Mouse (Mus musculus): ENCODE results near the gene Rbfox2. TPM values are rescaled to one million over a fixed set of nuclear protein-coding genes. Genes with fewer than 3 reads are reported as not detected.
"Not testable (repeated sequence)": the region's sequence is repeated elsewhere in the genome, so short reads cannot be mapped to it uniquely, and the experiment has no call there.

Rbfox2 gene
- total RNA-seq, 1 experiment from 2014 or later: 0.12 TPM

DNA sequence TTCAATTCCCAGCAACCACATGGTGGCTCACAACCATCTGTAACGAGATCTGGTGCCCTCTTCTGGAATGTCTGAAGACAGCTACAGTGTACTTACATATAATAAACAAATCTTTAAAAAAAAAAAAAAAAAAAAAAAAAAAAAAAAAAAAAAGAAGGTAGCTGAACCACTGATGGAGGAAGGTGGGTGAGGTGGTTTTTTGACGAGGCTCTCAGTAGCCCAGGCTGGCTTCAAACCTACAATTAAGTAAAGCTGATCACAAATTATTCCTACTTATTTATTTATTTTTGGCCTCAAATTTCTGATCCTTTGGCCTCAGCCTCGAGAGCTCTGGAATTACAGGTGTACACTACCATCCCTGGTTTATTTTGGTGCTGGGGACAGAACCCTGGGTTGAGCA lies 28.4 kb upstream of the Rbfox2 start:
- not testable (repeated sequence) for ATAC-seq (ENCODE audit: extremely low read depth, insufficient number of reproducible peaks, low FRiP score, poor library complexity, severe bottlenecking)

DNA sequence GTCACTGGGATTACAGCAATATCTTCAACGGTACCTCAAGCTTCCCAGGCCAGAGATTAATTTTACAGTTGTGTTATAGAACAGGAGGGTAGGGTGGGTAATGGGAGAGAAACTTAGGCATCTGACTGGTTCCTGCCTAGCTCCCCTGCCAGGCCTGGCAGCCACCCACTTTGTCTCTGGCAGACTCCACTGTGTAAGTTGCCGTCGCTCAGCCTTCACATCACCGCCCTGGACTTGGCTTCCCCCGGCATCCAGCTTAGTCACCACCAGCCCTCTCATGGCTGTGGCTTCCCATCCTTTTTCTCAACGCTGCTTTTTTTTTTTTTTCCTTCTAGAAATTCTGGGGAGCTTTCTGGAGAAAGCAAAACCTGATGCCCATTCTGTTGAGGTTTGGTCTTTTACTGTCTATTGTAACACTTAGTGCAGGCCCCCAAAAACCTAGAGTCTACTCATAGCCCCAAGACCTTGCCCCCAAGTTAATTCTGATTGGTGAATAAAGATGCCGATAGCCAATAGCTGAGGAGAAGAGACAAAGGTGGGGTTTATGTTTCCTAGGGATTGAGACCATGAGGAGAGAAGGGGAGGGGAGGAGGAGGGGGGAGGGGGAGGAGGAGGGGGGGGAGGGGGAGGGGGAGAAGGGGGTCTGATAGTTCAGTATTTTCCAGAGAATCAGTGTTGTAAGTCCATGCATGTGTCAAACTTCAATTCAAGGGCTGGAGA lies 25.6 kb upstream of the Rbfox2 start:
- ATAC-seq (ENCODE audit: extremely low read depth, insufficient number of reproducible peaks, low FRiP score, poor library complexity, severe bottlenecking): no peak

DNA sequence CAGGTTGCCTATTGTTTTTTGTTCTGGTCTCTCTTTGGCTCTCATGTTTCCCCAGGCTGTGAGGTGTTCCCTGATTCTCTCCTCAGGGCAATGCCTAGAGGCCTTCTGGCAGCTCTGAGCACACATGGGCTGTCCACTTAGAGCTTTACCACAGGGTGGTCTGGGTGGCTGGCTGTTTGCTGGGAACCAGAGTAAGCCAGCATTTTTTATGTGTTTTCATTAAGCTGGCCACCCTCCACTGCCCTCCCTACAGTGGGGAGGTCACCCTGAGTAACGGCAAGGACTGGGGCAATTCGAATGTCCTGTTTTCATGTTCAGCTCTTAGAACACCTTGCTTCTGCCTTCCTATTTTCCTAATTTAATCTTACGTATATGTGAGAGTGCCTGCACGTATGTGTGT lies 24.6 kb upstream of the Rbfox2 start:
- no peak for ATAC-seq (ENCODE audit: extremely low read depth, insufficient number of reproducible peaks, low FRiP score, poor library complexity, severe bottlenecking)

DNA sequence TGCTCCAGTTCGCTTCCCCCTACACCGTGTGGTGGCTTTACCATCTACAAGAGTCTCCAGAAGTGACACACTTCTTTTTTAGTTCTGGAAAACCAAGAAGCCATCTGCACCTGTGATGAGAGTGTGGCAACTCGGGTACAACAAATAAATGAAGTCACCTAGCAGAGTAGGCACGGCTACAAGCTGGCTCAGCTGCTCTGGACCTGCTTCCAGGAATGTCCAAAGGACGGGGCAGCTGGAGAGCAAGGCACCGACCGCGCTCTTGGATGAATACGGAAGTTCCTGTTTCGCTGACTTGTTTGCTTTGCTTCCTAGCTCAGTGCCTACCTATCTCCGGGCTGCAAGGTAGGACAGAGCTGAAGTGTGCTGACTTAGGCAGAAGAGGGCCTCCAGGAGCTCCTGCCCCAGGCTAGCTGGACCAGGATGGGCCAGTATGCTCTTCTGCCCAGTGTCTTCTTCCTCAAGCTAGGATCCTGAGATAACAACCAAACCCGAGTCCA lies 22.9 kb upstream of the Rbfox2 start:
- no peak for ATAC-seq (ENCODE audit: extremely low read depth, insufficient number of reproducible peaks, low FRiP score, poor library complexity, severe bottlenecking)

DNA sequence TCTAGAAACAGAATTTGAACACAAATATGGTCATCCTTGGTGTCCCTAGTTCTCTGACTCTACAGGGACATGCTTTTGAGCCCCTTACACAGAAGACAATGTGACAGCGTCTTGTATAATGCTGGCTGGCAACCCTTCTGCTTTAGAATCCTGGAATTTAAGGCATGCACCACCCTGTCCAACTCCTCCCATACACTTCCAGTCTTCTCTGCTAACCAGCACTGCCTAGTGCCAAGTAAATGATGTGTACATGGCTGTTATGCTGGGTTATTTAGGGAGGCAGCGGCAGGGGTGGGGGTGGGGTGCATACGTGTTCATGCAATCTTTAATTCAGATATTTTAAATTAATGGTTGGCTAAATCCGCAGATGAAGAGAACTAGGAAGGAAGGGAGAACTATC lies 19.6 kb upstream of the Rbfox2 start:
- no peak for ATAC-seq (ENCODE audit: extremely low read depth, insufficient number of reproducible peaks, low FRiP score, poor library complexity, severe bottlenecking)

DNA sequence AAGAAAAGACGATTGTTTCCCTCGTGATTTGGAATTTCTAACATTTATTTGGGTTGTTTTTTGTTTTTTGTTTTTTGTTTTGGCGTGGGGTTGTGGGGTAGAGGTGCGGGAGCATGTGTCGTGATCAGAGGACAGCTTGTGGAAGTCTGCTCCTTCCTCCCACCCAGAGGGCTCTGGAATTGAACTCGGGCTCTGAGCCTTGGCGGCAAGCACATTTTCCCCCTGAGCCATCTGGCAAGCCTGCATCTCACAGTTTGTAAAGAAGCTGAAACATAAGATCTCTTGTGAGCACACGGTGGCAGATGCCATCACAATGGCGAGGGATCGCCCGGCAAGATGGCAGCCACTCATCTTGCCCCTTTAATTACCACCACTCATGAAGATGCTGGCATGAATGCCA lies 17.6 kb upstream of the Rbfox2 start:
- ATAC-seq (ENCODE audit: extremely low read depth, insufficient number of reproducible peaks, low FRiP score, poor library complexity, severe bottlenecking): no peak

DNA sequence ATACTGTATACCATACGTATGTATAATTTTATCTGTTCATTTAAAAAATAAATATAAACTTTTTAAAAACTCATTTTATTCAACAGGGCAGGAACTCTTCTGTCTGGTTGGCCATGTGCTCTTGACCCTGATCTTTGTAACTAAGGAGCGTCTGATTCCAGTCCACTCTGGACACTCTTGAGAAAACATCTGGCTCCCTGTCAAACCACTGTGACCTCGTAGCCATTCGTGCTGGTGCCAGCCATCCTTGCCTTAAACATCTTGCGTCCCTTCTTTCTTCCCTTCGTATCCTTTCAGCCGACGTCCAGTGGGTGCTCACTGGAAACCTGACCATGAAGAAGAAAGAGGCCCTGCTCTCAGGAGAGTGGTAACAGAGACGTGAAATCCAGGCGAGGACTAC lies 16.4 kb upstream of the Rbfox2 start:
- no peak for ATAC-seq (ENCODE audit: extremely low read depth, insufficient number of reproducible peaks, low FRiP score, poor library complexity, severe bottlenecking)

DNA sequence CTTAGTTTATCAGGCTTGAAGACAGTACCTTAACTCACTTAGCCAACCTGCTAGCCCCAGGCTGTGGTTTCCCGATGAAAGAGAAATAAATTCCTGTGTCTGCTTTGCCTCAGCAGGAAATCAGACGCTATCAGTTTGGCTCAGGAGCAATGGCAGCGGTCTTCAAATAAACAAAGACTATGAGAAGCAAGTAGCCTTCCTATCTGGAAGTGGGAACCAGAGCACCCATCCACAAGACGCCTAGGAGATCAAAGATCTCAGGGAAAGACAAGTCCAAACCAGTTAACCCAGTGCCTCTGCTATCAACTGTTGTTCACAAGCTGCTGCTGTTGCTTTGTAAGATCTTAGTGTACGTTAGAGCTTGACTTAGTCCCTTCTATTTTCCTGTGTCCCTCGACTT lies 6.9 kb upstream of the Rbfox2 start:
- no peak for ATAC-seq (ENCODE audit: extremely low read depth, insufficient number of reproducible peaks, low FRiP score, poor library complexity, severe bottlenecking)

DNA sequence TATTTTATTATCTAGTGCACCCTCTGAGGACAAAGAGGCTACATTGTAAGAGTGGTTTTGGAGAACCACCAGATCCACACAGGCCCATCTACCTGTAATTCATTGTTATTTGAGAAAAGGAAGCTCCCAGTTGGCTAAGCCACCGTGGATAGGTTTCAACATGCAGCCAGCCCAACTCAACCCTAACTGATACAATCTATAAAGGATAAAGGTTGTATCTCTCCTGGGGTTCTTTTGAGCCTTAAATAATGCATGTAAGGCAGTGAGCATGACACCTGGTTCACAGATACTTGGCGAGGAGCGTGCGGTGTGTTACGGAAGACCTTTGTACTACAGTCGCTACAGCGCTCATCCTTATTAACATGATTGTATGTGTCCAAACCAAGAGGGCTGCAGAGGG lies 6.0 kb upstream of the Rbfox2 start:
- ATAC-seq (ENCODE audit: extremely low read depth, insufficient number of reproducible peaks, low FRiP score, poor library complexity, severe bottlenecking): no peak

DNA sequence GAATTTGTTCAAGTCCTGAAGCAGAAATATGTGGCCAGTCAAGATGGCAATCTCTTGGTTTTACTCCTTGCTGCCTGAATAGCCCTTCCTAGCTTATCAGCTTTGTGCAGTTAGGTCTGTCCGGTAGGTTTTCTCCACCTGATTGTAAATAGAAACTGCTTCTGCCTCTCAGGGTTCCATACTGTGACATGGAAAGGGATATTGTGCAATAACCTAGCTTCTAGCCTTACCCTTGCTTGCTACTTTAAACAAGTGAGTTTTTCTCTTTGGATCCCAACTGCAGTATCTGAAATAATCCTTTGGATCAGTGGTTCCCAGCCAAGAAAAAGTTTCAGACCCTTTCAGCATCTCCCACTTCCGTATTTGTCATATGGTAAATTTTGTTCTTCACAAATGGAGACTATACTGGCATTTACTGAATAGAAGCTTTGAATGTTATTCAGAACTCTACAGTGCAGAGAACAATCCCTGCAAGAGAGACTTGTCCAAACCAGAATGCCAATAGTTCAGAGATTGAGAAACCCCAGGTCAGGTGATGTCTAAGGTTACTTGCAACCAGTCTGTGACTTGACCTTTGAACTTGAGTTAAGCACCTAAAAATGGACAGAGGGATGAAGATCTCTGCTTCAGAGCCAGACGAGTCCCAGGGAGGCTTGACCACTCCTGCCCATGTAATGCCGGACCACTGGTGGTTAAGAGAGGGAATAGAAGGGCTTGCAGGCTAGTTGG lies 1.1 kb upstream of the Rbfox2 start:
- ATAC-seq (ENCODE audit: extremely low read depth, insufficient number of reproducible peaks, low FRiP score, poor library complexity, severe bottlenecking): no peak

DNA sequence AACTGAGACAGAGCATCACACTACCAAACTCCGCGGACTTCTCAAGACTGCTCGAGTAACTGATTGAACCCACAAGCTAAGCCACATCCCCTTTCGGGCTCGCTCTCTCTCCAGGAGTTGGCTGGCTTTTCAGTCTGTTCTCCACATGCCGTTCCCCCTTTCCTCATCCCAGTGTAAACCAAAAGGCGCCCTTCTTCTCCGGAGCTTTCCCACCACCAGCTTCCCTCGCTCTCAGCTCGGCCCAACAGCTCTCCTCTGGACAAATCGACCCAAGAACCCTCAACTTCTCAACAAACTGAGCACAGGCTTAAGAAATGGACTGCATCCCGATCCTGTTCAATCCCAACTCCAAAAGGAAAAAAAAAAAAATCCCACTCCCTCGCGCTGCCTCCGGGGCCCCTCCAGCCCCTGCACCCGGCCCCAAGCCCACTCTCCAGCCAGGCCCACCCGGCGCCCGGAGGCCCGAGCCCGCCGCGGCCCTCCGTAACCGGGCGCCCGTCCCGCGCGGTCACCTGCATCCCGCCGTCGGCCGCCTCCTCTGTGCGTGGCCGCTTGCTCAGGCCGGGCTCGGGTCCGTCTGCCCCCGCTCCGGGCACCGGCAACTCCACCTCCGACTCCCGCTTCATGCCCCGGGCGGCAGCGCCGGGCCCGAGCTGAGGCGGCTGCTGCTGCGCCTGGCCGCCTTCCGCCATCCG lies 805 bp downstream of the Rbfox2 start:
- ATAC-seq (ENCODE audit: extremely low read depth, insufficient number of reproducible peaks, low FRiP score, poor library complexity, severe bottlenecking): no peak

DNA sequence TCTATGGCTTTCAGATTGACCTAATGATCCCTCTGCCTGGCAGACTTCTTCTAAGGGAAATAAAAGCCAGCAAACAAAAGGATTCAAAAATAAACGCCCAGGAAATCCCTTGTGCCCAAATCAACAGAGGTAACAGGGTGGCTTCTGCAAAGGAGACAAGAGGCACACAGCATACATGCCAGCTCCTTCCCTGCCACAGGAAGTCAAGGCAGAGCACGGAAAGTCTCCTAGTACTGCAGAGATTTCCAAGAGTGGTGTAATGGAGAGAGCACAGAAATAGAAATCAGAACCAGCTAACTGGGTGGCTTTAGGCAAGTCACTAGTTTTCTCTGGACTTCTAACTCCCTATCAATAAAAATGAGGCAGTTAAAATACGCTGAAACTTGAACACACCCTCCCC lies 1.8 kb downstream of the Rbfox2 start:
- no peak for ATAC-seq (ENCODE audit: extremely low read depth, insufficient number of reproducible peaks, low FRiP score, poor library complexity, severe bottlenecking)

DNA sequence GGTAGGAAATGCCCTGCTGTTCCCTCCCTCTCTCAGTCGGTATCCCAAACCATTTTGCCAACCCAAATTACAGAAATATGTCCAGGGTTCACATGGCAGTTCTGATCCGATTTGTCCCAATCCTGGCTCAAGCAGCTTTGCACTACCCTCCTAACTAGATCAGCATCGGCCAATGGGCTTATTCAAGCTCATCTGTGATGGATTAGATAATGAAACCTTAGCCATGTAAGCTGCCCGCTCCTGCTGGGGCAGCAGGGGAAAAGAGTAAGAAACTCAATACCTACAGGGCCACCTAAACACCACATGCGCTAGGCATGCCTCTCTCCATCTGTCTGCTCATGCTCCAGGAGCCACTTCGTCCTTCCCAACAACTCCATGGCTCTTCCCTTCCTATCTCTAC lies 5.7 kb downstream of the Rbfox2 start:
- ATAC-seq (ENCODE audit: extremely low read depth, insufficient number of reproducible peaks, low FRiP score, poor library complexity, severe bottlenecking): no peak

DNA sequence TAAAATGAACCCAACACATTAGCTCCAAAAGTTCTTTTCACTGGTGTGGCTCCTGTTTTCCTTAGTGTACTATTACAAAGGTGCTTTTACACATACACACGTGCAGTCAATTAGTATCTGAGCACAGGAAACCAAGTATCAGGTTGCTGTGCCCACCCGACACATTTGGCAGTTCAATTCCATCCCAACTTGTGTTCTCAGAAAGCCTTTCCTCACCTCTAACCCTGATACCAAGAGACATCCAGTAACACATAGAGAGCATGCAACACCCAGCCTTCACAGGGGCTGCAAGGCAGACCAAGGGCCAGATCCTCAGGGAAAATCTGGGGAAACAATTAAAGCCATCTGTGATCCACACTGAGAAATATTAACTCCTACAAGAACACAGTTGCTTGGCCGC lies 8.2 kb downstream of the Rbfox2 start:
- no peak for ATAC-seq (ENCODE audit: extremely low read depth, insufficient number of reproducible peaks, low FRiP score, poor library complexity, severe bottlenecking)

DNA sequence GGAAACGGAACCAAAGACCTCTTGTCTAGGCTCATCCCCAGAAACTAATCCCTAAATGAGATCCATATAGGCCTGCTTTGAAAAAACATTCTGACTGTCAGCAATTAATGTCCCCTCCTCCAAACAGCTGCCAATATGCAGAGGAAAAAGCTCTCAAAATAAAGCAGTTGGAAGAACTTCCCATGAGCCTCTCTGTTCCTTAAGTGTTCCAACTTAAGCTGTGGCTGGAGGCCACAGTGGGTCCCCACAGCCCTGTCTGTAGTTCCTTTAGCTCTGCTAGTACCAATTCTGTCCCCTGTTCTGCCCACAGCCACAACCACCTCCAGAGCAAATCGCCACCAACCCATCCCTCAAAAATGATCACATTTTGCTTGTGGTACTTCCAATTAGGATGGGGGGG lies 10.2 kb downstream of the Rbfox2 start:
- ATAC-seq (ENCODE audit: extremely low read depth, insufficient number of reproducible peaks, low FRiP score, poor library complexity, severe bottlenecking): no peak

DNA sequence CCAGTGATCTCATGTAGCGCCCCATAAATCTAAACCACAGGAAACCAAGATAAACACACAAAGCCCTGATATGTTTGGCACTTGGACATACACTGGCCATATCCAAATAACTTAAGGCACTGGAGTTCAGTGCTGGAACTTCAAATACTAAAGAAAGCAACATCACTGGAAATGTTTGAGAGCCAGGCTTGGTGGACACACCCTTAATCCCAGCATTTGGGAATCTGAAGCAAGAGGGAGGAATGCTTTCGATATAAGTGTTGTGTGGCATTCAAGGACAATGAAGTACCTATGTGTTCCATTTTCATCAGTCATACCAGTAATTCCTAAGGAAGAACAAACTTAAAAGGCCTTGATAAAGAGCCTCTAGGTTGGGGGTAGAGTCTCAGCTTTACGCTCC lies 13.3 kb downstream of the Rbfox2 start:
- no peak for ATAC-seq (ENCODE audit: extremely low read depth, insufficient number of reproducible peaks, low FRiP score, poor library complexity, severe bottlenecking)

DNA sequence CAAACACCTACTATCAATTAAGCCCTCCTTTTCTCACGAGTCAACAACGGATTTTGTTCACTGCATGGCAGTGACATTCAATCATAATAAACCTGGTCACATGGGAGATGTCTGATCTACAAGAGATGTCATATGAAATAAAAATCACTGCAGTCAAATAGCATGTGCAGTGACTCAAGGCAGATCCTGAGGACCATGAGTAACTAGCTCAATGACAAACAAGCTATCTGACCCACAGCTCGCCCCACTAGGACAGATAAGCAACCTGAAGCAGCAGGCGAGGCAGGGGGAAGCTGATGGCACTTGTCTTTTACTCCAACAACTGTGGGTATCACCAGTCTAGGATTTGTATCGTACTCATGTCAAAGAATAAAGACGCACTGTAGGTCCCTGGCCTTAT lies 14.4 kb downstream of the Rbfox2 start:
- no peak for ATAC-seq (ENCODE audit: extremely low read depth, insufficient number of reproducible peaks, low FRiP score, poor library complexity, severe bottlenecking)

DNA sequence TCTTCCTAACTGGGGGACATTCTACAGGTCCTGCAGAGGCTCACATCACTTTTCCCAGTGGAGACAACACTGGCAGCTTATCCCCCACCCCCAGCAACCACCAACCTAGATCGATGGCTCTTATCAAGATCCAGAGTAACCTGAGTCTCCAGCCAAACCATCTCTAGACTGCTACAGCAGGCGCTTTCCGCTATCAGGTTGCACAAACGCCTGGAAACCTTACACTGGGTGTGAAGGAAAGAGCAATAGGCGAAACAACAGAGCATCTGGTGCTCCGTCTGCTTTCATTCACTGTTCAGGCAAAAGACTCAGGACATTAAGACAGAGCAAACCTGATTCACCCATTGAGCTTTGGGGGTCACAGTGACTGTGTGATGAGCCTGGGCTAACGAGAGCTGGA lies 15.3 kb downstream of the Rbfox2 start:
- no peak for ATAC-seq (ENCODE audit: extremely low read depth, insufficient number of reproducible peaks, low FRiP score, poor library complexity, severe bottlenecking)

DNA sequence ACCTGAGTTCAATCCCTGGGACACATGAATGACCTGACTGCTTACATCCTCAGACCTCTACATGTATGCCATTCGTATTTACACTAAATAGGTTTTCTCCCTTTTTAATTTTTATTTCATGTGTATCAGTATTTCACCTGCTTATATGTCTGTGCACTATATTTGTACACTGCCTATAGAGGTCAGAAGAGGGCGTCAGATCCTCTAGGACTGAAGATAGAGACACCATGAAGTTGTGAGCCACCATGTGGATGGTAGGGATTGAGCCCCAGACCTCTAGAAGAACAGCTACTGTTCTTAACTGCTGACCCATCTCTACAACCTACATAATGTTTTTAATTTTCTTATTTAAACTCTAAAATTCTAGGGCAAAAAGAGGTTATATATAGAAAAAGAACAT lies 16.5 kb downstream of the Rbfox2 start:
- no peak for ATAC-seq (ENCODE audit: extremely low read depth, insufficient number of reproducible peaks, low FRiP score, poor library complexity, severe bottlenecking)

DNA sequence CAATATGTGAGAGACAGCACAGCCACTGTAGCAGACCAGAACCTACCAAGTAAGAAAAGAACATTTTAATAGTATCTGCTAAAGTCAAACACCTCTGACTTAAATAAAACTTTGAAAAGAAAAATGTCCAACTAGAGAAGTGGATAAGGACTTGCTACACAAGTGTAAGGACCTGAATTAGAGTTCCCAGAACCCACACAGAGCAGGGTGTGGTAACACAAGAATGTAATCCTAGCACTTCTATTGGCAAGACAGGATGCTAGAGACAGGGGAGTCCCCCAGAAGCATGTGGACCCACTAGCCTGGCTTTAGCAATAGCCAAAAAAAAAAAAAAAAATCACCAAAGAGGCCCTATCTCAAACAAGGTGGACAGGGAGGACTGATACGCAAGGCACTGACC lies 26.7 kb downstream of the Rbfox2 start:
- no peak for ATAC-seq (ENCODE audit: extremely low read depth, insufficient number of reproducible peaks, low FRiP score, poor library complexity, severe bottlenecking)

Data from neutrophil, adult 5-6 weeks (primary cell).